Mouse (Mus musculus): ENCODE measurements around the gene Morc3. TPM values are rescaled to one million over a fixed set of nuclear protein-coding genes. Genes with fewer than 3 reads are reported as not detected.
"Not testable (repeated sequence)": the region's sequence is repeated elsewhere in the genome, so short reads cannot be mapped to it uniquely, and the experiment has no call there.

Gene Morc3
- polyA plus RNA-seq, 1 experiment from 2014 or later, result 11.7 TPM

DNA sequence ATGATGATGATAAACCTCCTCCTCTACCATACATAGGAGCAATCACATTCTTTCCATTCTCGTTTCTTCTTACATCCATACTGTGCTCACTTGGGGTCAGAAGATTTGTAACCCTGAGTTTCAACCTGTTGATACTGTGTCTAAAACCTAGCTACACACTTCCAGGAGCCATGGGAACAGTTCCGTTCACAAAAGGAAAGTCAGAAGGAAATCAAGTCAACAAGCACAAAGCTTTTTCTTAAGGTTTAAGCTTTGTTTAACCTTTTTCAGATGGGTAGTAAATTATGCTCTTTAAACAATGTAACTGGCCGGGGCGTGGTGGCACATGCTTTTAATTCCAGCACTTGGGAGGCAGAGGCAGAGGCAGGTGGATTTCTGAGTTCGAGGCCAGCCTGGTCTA is 14.6 kb upstream of the Morc3 start:
- no peak for DNase-seq
- WGBS (ENCODE audit: insufficient replicate concordance), result 67% methylated on average over 5 of the region's 5 CpGs
- no peaks in the 10 kb centered on the region for H3K27me3 ChIP-seq (ENCODE audit: insufficient read depth, low read length)
- no peak overlapping the region for H3K4me3 ChIP-seq (ENCODE audit: low read depth, low read length)
- TF ChIP-seq EP300 (IDR thresholded peaks at IDR 0.05; ENCODE audit: low read depth) (no peak), CTCF (IDR thresholded peaks at IDR 0.05; ENCODE audit: low read depth) (no peak)
- H3K4me1 ChIP-seq (ENCODE audit: insufficient read depth), result peaks cover 33% of the 10 kb centered on the region
- no peak overlapping the region for H3K4me2 ChIP-seq (ENCODE audit: low read depth, low read length)
- ATAC-seq, result no peak
- H3K9ac ChIP-seq (replicated peaks), result no peak overlapping the region
- peak overlapping the region; percentile 95 for H3K27ac ChIP-seq (ENCODE audit: low read depth)
- H3K9me3 ChIP-seq (ENCODE audit: low read length), result no peaks in the 10 kb centered on the region
- peaks cover 3% of the 10 kb centered on the region for H3K36me3 ChIP-seq (replicated peaks; ENCODE audit: insufficient read depth, low read length)

DNA sequence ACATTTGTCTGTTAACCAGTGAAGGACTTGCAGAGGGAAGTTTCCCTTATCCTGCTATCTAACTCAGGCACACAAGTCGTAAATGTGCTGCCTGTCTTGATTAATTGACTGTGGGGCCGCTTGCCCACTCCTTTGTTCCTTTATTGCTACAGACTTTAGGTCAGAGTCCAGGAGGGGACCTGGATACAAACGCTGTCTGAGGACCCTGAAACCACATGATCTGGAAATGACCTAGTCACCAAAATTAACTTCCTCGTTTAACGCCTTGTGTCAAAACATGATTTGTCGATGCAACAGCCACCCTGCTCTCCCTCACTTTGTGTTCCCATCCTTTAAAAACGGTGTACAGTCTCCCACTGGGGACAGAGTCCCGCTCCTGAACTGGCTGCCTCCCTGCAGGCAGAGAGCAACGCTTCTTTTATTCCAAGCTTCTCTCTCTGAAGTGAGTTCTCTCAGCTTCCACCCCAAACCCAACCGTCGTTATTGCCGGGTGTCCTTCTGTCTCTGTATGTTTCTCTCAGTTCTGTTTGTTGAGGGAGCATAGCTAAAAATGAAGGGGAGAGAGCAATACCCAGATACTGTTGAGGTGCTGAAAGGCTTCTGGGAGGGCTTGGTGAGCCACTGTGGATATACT is 13.1 kb upstream of the Morc3 start:
- TF ChIP-seq EP300 (IDR thresholded peaks at IDR 0.05; ENCODE audit: low read depth), result peak; percentile 80
- no peak for TF ChIP-seq CTCF (IDR thresholded peaks at IDR 0.05; ENCODE audit: low read depth)
- H3K4me3 ChIP-seq (ENCODE audit: low read depth, low read length), result no peak overlapping the region
- 0 out of 2 replicates have a peak, but pooled peaks cover under 1% of the 10 kb centered on the region for H3K9me3 ChIP-seq (ENCODE audit: low read length)
- ATAC-seq (peak; percentile 17), DNase-seq (no peak)
- peak overlapping the region; percentile 75 for H3K27ac ChIP-seq (ENCODE audit: low read depth)
- H3K4me1 ChIP-seq (ENCODE audit: insufficient read depth), result peaks cover 33% of the 10 kb centered on the region
- WGBS (ENCODE audit: insufficient replicate concordance), result 10% methylated on average over 12 of the region's 12 CpGs
- no peaks in the 10 kb centered on the region for H3K36me3 ChIP-seq (replicated peaks; ENCODE audit: insufficient read depth, low read length)
- peak overlapping the region; percentile 59 for H3K4me2 ChIP-seq (ENCODE audit: low read depth, low read length)
- H3K9ac ChIP-seq (replicated peaks), result peak overlapping the region; percentile 18
- no peaks in the 10 kb centered on the region for H3K27me3 ChIP-seq (ENCODE audit: insufficient read depth, low read length)

DNA sequence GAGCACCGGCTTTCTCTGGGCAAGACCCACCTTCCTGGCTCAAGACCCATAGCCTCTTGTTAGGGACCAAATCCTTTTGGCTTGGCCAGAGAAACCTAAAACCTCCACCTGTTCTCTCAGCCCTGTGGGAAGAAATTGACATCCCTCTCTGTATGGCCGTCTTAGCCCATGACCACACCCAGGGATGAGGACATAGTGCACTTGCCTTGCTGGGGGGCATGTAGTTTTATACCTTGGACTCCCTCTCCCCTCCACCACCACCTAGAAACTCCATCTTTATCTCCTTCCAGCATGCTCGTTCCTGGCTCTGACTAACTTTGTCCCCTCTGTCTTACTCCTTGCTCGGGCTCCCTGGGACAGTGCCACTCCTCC is 12.6 kb upstream of the Morc3 start:
- no peak for ATAC-seq
- Histone ChIP-seq H3K9ac (replicated peaks) (peak overlapping the region; percentile 18), H3K4me1 (ENCODE audit: insufficient read depth) (peaks cover 33% of the 10 kb centered on the region), H3K27ac (ENCODE audit: low read depth) (peak overlapping the region; percentile 75), H3K4me3 (ENCODE audit: low read depth, low read length) (no peak overlapping the region), H3K36me3 (replicated peaks; ENCODE audit: insufficient read depth, low read length) (no peaks in the 10 kb centered on the region), H3K9me3 (ENCODE audit: low read length) (0 out of 2 replicates have a peak, but pooled peaks cover 3% of the 10 kb centered on the region), H3K27me3 (ENCODE audit: insufficient read depth, low read length) (no peaks in the 10 kb centered on the region), H3K4me2 (ENCODE audit: low read depth, low read length) (peak overlapping the region; percentile 59)
- TF ChIP-seq CTCF (IDR thresholded peaks at IDR 0.05; ENCODE audit: low read depth) (no peak), EP300 (IDR thresholded peaks at IDR 0.05; ENCODE audit: low read depth) (no peak)
- no peak for DNase-seq
- 40% methylated on average over 4 of the region's 4 CpGs for WGBS (ENCODE audit: insufficient replicate concordance)

DNA sequence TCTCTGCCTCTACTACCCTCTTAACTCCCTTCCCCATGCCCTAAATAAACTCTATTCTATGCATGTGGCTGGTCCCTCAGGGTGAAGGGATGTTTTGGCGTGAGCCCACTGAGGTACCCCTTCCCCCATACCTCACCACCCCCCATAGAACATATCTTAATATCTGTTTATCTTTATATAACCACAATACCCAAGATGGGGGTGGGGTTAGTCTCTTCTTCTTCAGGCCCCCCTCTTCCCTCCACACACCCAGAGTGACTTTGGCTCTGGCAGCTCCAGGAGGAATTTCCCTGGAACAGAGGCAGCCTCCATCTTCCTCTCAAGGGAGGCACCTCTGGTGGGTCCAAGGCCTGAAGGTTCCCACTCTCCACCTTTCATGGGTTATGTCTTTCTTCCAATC is 11.9 kb upstream of the Morc3 start:
- Histone ChIP-seq H3K9ac (replicated peaks) (no peak overlapping the region), H3K4me1 (ENCODE audit: insufficient read depth) (peaks cover 28% of the 10 kb centered on the region), H3K4me2 (ENCODE audit: low read depth, low read length) (no peak overlapping the region), H3K36me3 (replicated peaks; ENCODE audit: insufficient read depth, low read length) (no peaks in the 10 kb centered on the region), H3K4me3 (ENCODE audit: low read depth, low read length) (no peak overlapping the region), H3K9me3 (ENCODE audit: low read length) (0 out of 2 replicates have a peak, but pooled peaks cover 3% of the 10 kb centered on the region), H3K27ac (ENCODE audit: low read depth) (no peak overlapping the region), H3K27me3 (ENCODE audit: insufficient read depth, low read length) (no peaks in the 10 kb centered on the region)
- TF ChIP-seq CTCF (IDR thresholded peaks at IDR 0.05; ENCODE audit: low read depth), result no peak
- TF ChIP-seq EP300 (IDR thresholded peaks at IDR 0.05; ENCODE audit: low read depth), result no peak
- no peak for DNase-seq
- no peak for ATAC-seq
- 77% methylated on average over 1 of the region's 1 CpGs for WGBS (ENCODE audit: insufficient replicate concordance)

DNA sequence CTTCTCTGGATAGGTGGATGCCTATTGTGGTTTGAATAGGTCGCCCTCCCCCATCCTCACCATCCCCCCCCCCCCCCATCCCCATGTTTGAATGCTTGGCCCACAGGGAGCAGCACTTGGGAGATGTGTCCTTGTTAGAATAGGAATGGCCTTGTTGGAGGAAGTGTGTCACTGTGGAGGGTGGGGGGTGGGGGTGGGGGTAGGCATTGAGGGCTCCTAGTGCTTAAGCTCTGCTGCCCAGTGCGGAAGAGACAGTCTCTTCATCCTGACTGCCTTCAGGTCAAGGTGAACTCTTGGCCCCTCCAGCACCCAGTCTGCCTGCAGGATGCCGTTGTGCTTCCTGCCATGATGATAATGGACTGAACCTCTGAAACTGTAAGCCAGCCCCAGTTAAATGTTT is 10.2 kb upstream of the Morc3 start:
- no peak overlapping the region for H3K27ac ChIP-seq (ENCODE audit: low read depth)

DNA sequence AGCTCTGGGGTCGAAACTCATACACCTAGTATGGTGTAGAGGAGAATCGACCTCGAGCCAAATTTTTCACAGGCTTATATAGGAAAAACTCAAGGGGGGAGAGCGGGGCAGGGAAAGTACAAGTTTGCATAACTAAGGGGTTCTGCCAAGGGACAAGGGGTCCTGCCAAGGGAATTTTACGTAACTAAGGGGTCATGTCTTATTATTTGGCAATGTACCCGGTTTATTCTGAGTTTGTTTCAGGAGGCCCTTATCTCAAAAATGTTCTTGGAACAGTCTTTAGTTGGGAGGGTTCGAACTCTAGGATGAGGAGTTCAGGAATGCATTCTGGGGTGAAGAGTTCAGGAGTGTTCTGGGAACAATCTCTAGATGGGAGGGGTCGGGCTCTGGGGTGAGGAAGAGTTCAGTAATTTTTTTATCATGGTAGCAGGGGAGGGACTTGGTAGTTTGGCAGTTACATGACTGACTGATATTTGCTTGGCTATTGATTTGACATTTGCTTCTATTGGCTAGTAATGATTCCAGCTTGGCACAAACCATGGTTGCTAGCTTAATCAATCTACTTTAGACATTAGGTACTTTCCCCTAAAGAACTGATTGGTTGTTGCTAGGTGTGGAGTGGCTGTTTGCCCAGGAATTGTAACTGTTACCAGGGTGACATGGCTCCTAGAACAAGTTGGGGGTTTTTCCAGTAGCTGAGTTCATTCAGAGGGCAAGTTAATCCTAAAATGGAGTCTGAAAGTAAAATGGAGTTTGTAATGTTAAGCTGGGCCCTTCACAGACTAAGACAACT is 9.3 kb upstream of the Morc3 start:
- not testable (repeated sequence) for H3K27ac ChIP-seq (ENCODE audit: low read depth); H3K36me3 ChIP-seq (replicated peaks; ENCODE audit: insufficient read depth, low read length); DNase-seq; H3K9ac ChIP-seq (replicated peaks); H3K4me3 ChIP-seq (ENCODE audit: low read depth, low read length); H3K9me3 ChIP-seq (ENCODE audit: low read length); H3K27me3 ChIP-seq (ENCODE audit: insufficient read depth, low read length); H3K4me2 ChIP-seq (ENCODE audit: low read depth, low read length)
- peaks cover 17% of the 10 kb centered on the region for H3K4me1 ChIP-seq (ENCODE audit: insufficient read depth)
- 78% methylated on average over 4 of the region's 8 CpGs for WGBS (ENCODE audit: insufficient replicate concordance)
- peak; percentile 77 for ATAC-seq

More for the DNA sequence above, 10.2 kb upstream of the Morc3 start:
- H3K9ac ChIP-seq (replicated peaks), result no peak overlapping the region
- no peak overlapping the region for H3K4me2 ChIP-seq (ENCODE audit: low read depth, low read length)
- DNase-seq, result no peak
- no peak overlapping the region for H3K4me3 ChIP-seq (ENCODE audit: low read depth, low read length)
- ATAC-seq, result no peak
- 0 out of 2 replicates have a peak, but pooled peaks cover 3% of the 10 kb centered on the region for H3K9me3 ChIP-seq (ENCODE audit: low read length)
- peaks cover 25% of the 10 kb centered on the region for H3K4me1 ChIP-seq (ENCODE audit: insufficient read depth)
- no peaks in the 10 kb centered on the region for H3K36me3 ChIP-seq (replicated peaks; ENCODE audit: insufficient read depth, low read length)
- no peaks in the 10 kb centered on the region for H3K27me3 ChIP-seq (ENCODE audit: insufficient read depth, low read length)
- WGBS (ENCODE audit: insufficient replicate concordance), result 85% methylated on average over 3 of the region's 3 CpGs
- TF ChIP-seq EP300 (IDR thresholded peaks at IDR 0.05; ENCODE audit: low read depth) (no peak), CTCF (IDR thresholded peaks at IDR 0.05; ENCODE audit: low read depth) (no peak)
